Mouse (Mus musculus): ENCODE data around the gene Osm. TPM values are rescaled to one million over a fixed set of nuclear protein-coding genes. Genes with fewer than 3 reads are reported as not detected.
A peak's percentile ranks its signal among the peaks of the same experiment; 100 is the strongest.

The Osm gene
- polyA plus RNA-seq, 1 experiment from 2014 or later = 0.20 TPM

- H3K4me1 ChIP-seq = peaks cover 33% of the 10 kb centered on the region
- no peaks in the 10 kb centered on the region for H3K27me3 ChIP-seq
- H3K9me3 ChIP-seq (replicated peaks) = no peaks in the 10 kb centered on the region
- H3K4me2 ChIP-seq (replicated peaks) = no peak overlapping the region
- H3K27ac ChIP-seq (replicated peaks) = peak overlapping the region; percentile 22; the same call in 1 of the 2 replicates
- H3K4me3 ChIP-seq (replicated peaks) = no peak overlapping the region
- 35% methylated on average over 11 of the region's 11 CpGs for WGBS
- no peaks in the 10 kb centered on the region for H3K36me3 ChIP-seq
- ATAC-seq (ENCODE audit: insufficient number of reproducible peaks, low FRiP score, low TSS enrichment, low read depth) = peak; percentile 74
- H3K9ac ChIP-seq = no peak overlapping the region
Observed at GRCm38 (mm10) chr11:4276411-4276861, 40.2 kb downstream of the Osm start.

DNA sequence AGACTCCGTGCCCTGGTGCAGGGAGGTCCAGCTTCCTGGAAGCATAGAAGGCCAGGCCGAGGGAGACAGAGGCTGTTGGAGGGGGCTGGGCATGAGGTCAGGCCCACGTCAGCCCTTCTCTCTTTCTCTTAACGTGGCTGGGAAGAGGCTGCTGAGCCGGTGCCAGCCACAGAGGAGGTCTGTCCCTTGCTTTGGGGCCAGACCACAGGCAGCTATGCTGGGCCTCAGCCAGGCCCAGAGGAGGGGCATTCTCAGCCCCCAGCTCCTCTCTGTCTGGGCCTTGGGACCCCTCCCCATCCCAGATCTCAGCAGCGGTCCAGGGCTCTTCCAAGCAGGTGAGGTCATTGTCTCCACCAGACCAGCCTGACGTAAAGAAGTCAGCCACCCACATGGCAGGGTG is 43.7 kb downstream of the Osm start:
- Histone ChIP-seq H3K9ac (no peak overlapping the region), H3K27me3 (no peaks in the 10 kb centered on the region), H3K36me3 (no peaks in the 10 kb centered on the region), H3K4me1 (peaks cover 34% of the 10 kb centered on the region), H3K4me2 (replicated peaks) (no peak overlapping the region), H3K27ac (replicated peaks) (no peak overlapping the region), H3K4me3 (replicated peaks) (no peak overlapping the region), H3K9me3 (replicated peaks) (no peaks in the 10 kb centered on the region)
- 0 out of 2 replicates have a peak, but pooled peaks have one; percentile 26 for ATAC-seq (ENCODE audit: insufficient number of reproducible peaks, low FRiP score, low TSS enrichment, low read depth)
- whole genome bisulfite sequencing = 42% methylated on average over 7 of the region's 7 CpGs

- H3K9me3 ChIP-seq (replicated peaks) = no peaks in the 10 kb centered on the region
Observed at GRCm38 (mm10) chr11:4281852-4282251, 45.6 kb downstream of the Osm start.

GRCm38 (mm10) chr11:4283627-4284026 is 47.4 kb downstream of the Osm start:
- peaks cover 25% of the 10 kb centered on the region for H3K4me1 ChIP-seq
- no peak overlapping the region for H3K9ac ChIP-seq
- H3K9me3 ChIP-seq (replicated peaks) = no peaks in the 10 kb centered on the region
- no peak overlapping the region for H3K27ac ChIP-seq (replicated peaks)
- WGBS = 20% methylated on average over 4 of the region's 4 CpGs
- H3K27me3 ChIP-seq = no peaks in the 10 kb centered on the region
- no peak for ATAC-seq (ENCODE audit: insufficient number of reproducible peaks, low FRiP score, low TSS enrichment, low read depth)
- no peak overlapping the region for H3K4me2 ChIP-seq (replicated peaks)
- no peaks in the 10 kb centered on the region for H3K36me3 ChIP-seq
- H3K4me3 ChIP-seq (replicated peaks) = no peak overlapping the region

More at GRCm38 (mm10) chr11:4281852-4282251, 45.6 kb downstream of the Osm start:
- H3K4me3 ChIP-seq (replicated peaks) = no peak overlapping the region
- H3K4me2 ChIP-seq (replicated peaks) = no peak overlapping the region
- H3K27ac ChIP-seq (replicated peaks) = no peak overlapping the region
- H3K36me3 ChIP-seq = no peaks in the 10 kb centered on the region
- H3K4me1 ChIP-seq = peaks cover 29% of the 10 kb centered on the region
- ATAC-seq (ENCODE audit: insufficient number of reproducible peaks, low FRiP score, low TSS enrichment, low read depth) = no peak
- no peaks in the 10 kb centered on the region for H3K27me3 ChIP-seq
- 73% methylated on average over 6 of the region's 6 CpGs for WGBS
- H3K9ac ChIP-seq = no peak overlapping the region

- H3K36me3 ChIP-seq = no peaks in the 10 kb centered on the region
- H3K9ac ChIP-seq = no peak overlapping the region
- H3K4me3 ChIP-seq (replicated peaks) = no peak overlapping the region
- ATAC-seq (ENCODE audit: insufficient number of reproducible peaks, low FRiP score, low TSS enrichment, low read depth) = no peak
- H3K27me3 ChIP-seq = no peaks in the 10 kb centered on the region
- H3K9me3 ChIP-seq (replicated peaks) = no peaks in the 10 kb centered on the region
- no peak overlapping the region for H3K4me2 ChIP-seq (replicated peaks)
- peaks cover 20% of the 10 kb centered on the region; the same call in 1 of the 2 replicates for H3K4me1 ChIP-seq
- WGBS = 57% methylated on average over 3 of the region's 3 CpGs
- no peak overlapping the region for H3K27ac ChIP-seq (replicated peaks)
Observed at GRCm38 (mm10) chr11:4289280-4289679, 53.1 kb downstream of the Osm start.

Other genes with a start within 250 kb of the Osm start
- 0.81 and 0.94 TPM in 2 replicates for gene Sec14l4, start 205.0 kb upstream of the Osm start, polyA plus RNA-seq (2015; fragmentation: Nextera tagmentation; extraction: Ambion mirVana)
- 9.1 and 16.1 TPM in 2 replicates for gene Sec14l3, start 171.6 kb upstream of the Osm start, polyA plus RNA-seq (2015; fragmentation: Nextera tagmentation; extraction: Ambion mirVana)
- gene Mtfp1, start 141.0 kb upstream of the Osm start, polyA plus RNA-seq (2015; fragmentation: Nextera tagmentation; extraction: Ambion mirVana) = 5.6 and 5.9 TPM in 2 replicates
- 3.8 and 4.7 TPM in 2 replicates for gene Sec14l2, start 113.0 kb upstream of the Osm start, polyA plus RNA-seq (2015; fragmentation: Nextera tagmentation; extraction: Ambion mirVana)
- 38.2 and 39.7 TPM in 2 replicates for gene Rnf215, start 101.2 kb upstream of the Osm start, polyA plus RNA-seq (2015; fragmentation: Nextera tagmentation; extraction: Ambion mirVana)
- 14.4 and 16.6 TPM in 2 replicates for gene Ccdc157, start 76.1 kb upstream of the Osm start, polyA plus RNA-seq (2015; fragmentation: Nextera tagmentation; extraction: Ambion mirVana)
- gene Sf3a1, start 76.1 kb upstream of the Osm start, polyA plus RNA-seq (2015; fragmentation: Nextera tagmentation; extraction: Ambion mirVana) = 50.5 and 57.7 TPM in 2 replicates
- 56.1 and 56.2 TPM in 2 replicates for gene Tbc1d10a, start 49.6 kb upstream of the Osm start, polyA plus RNA-seq (2015; fragmentation: Nextera tagmentation; extraction: Ambion mirVana)
- gene Castor1, start 18.2 kb upstream of the Osm start, polyA plus RNA-seq (2015; fragmentation: Nextera tagmentation; extraction: Ambion mirVana) = 13.1 and 14.0 TPM in 2 replicates
- gene Lif, start 21.1 kb downstream of the Osm start, polyA plus RNA-seq (2015; fragmentation: Nextera tagmentation; extraction: Ambion mirVana) = 0.32 and 0.67 TPM in 2 replicates
- gene Hormad2, start 204.7 kb downstream of the Osm start, polyA plus RNA-seq (2015; fragmentation: Nextera tagmentation; extraction: Ambion mirVana) = 0.32 and 0.43 TPM in 2 replicates